Mouse (Mus musculus) testis, adult 10 weeks (tissue): Measurements from ENCODE around the gene Mns1. TPM values are rescaled to one million over a fixed set of nuclear protein-coding genes. Genes with fewer than 3 reads are reported as not detected.

ENCODE experiments used
- polyA plus RNA-seq: library from polyadenylated mRNA; stranded (reverse); fragments of 350-450 nt; fragmentation: Illumina TruSeq; extraction: RNeasy Lipid Tissue Mini Kit (QIAGEN cat#74804); gene quantifications from one replicate; pipeline ENCODE4 v1.2.3, GENCODE M21; 2014; ENCODE audit warnings: low read depth, low replicate concordance

Mns1 gene
- polyA plus RNA-seq: 267 TPM

GRCm38 (mm10) chr9:72437822-72438701 is at the start of gene Mns1:
Gene Mns1, plus strand, starts transcription at chr9:72438011.

GRCm38 (mm10) chr9:72492194-72492565 is 54.4 kb downstream of the Mns1 start, which contains the start of gene Tex9:
Gene Tex9, minus strand, starts transcription at chr9:72492212.

Other genes with a start within 250 kb of the Mns1 start
- gene Zfp280d, start 163.2 kb upstream of the Mns1 start, polyA plus RNA-seq: 94.1 TPM
- gene Tex9, start 54.2 kb downstream of the Mns1 start, polyA plus RNA-seq: 107 TPM
- 23.1 TPM for gene Rfx7, start 94.2 kb downstream of the Mns1 start, polyA plus RNA-seq
- gene Nedd4, start 224.3 kb downstream of the Mns1 start, polyA plus RNA-seq: 81.2 TPM